Mouse (Mus musculus): ENCODE data around the gene Gm49380. TPM values are rescaled to one million over a fixed set of nuclear protein-coding genes. Genes with fewer than 3 reads are reported as not detected.

Gm49380 gene
- polyA plus RNA-seq, 1 experiment from 2014 or later, result not detected

GRCm38 (mm10) chr9:44141951-44142350 lies 28.7 kb upstream of the Gm49380 start:
- Histone ChIP-seq H3K4me2 (ENCODE audit: low read length) (no peak overlapping the region), H3K27ac (no peak overlapping the region), H3K4me1 (replicated peaks; ENCODE audit: insufficient read depth, low read length) (no peaks in the 10 kb centered on the region), H3K9ac (ENCODE audit: low read depth, low read length) (no peak overlapping the region), H3K36me3 (ENCODE audit: insufficient read depth, low read length) (0 out of 2 replicates have a peak, but pooled peaks cover 29% of the 10 kb centered on the region), H3K9me3 (replicated peaks; ENCODE audit: low read length) (no peaks in the 10 kb centered on the region), H3K4me3 (replicated peaks; ENCODE audit: low read depth, low read length) (no peak overlapping the region), H3K27me3 (ENCODE audit: insufficient read depth, low read length) (no peaks in the 10 kb centered on the region)
- ATAC-seq (replicated peaks; ENCODE audit: low FRiP score, low read depth), result no peak
- TF ChIP-seq CTCF (IDR thresholded peaks at IDR 0.05; ENCODE audit: low read depth), result no peak
- no peak for DNase-seq (ENCODE audit: low spot score)
- 63% methylated on average over 5 of the region's 5 CpGs for WGBS

- 0 out of 2 replicates have a peak, but pooled peaks cover 26% of the 10 kb centered on the region for H3K36me3 ChIP-seq (ENCODE audit: insufficient read depth, low read length)
- H3K4me2 ChIP-seq (ENCODE audit: low read length), result no peak overlapping the region
- H3K9ac ChIP-seq (ENCODE audit: low read depth, low read length), result no peak overlapping the region
- H3K4me3 ChIP-seq (replicated peaks; ENCODE audit: low read depth, low read length), result no peak overlapping the region
- no peaks in the 10 kb centered on the region for H3K27me3 ChIP-seq (ENCODE audit: insufficient read depth, low read length)
- H3K27ac ChIP-seq, result no peak overlapping the region
- 56% methylated on average over 4 of the region's 4 CpGs for WGBS
- DNase-seq (ENCODE audit: low spot score) (no peak), ATAC-seq (replicated peaks; ENCODE audit: low FRiP score, low read depth) (no peak)
- H3K9me3 ChIP-seq (replicated peaks; ENCODE audit: low read length), result no peaks in the 10 kb centered on the region
- no peak for TF ChIP-seq CTCF (IDR thresholded peaks at IDR 0.05; ENCODE audit: low read depth)
- peaks cover 15% of the 10 kb centered on the region for H3K4me1 ChIP-seq (replicated peaks; ENCODE audit: insufficient read depth, low read length)
Observed at GRCm38 (mm10) chr9:44137846-44138245, 24.5 kb upstream of the Gm49380 start.

GRCm38 (mm10) chr9:44135731-44136411 lies 22.6 kb upstream of the Gm49380 start:
- H3K27me3 ChIP-seq (ENCODE audit: insufficient read depth, low read length), result no peaks in the 10 kb centered on the region
- H3K4me3 ChIP-seq (replicated peaks; ENCODE audit: low read depth, low read length), result peak overlapping the region; percentile 54
- H3K4me2 ChIP-seq (ENCODE audit: low read length), result peak overlapping the region; percentile 81
- H3K4me1 ChIP-seq (replicated peaks; ENCODE audit: insufficient read depth, low read length), result peaks cover 21% of the 10 kb centered on the region
- no peaks in the 10 kb centered on the region for H3K9me3 ChIP-seq (replicated peaks; ENCODE audit: low read length)
- H3K36me3 ChIP-seq (ENCODE audit: insufficient read depth, low read length), result 0 out of 2 replicates have a peak, but pooled peaks cover 15% of the 10 kb centered on the region
- peak; percentile 16; the same call in 1 of the 2 replicates for ATAC-seq (replicated peaks; ENCODE audit: low FRiP score, low read depth)
- no peak for TF ChIP-seq CTCF (IDR thresholded peaks at IDR 0.05; ENCODE audit: low read depth)
- peak; percentile 34 for DNase-seq (ENCODE audit: low spot score)
- WGBS, result 30% methylated on average over 7 of the region's 7 CpGs
- peak overlapping the region; percentile 88; the same call in 1 of the 2 replicates for H3K27ac ChIP-seq
- H3K9ac ChIP-seq (ENCODE audit: low read depth, low read length), result peak overlapping the region; percentile 69

GRCm38 (mm10) chr9:44134851-44135730 lies 21.8 kb upstream of the Gm49380 start:
- TF ChIP-seq CTCF (IDR thresholded peaks at IDR 0.05; ENCODE audit: low read depth), result no peak
- Histone ChIP-seq H3K9ac (ENCODE audit: low read depth, low read length) (peak overlapping the region; percentile 69), H3K27me3 (ENCODE audit: insufficient read depth, low read length) (no peaks in the 10 kb centered on the region), H3K9me3 (replicated peaks; ENCODE audit: low read length) (no peaks in the 10 kb centered on the region), H3K4me1 (replicated peaks; ENCODE audit: insufficient read depth, low read length) (peaks cover 29% of the 10 kb centered on the region), H3K4me3 (replicated peaks; ENCODE audit: low read depth, low read length) (peak overlapping the region; percentile 54), H3K4me2 (ENCODE audit: low read length) (peak overlapping the region; percentile 81), H3K36me3 (ENCODE audit: insufficient read depth, low read length) (0 out of 2 replicates have a peak, but pooled peaks cover 11% of the 10 kb centered on the region), H3K27ac (peak overlapping the region; percentile 88)
- DNase-seq (ENCODE audit: low spot score) (peak; percentile 62), ATAC-seq (replicated peaks; ENCODE audit: low FRiP score, low read depth) (no peak)
- WGBS, result 1% methylated on average over 45 of the region's 49 CpGs

- peak within 1 kb of the TSS; percentile 69 for H3K9ac ChIP-seq (ENCODE audit: low read depth, low read length)
- H3K36me3 ChIP-seq (ENCODE audit: insufficient read depth, low read length), result 0 out of 2 replicates have a peak, but pooled peaks cover 3% of the 10 kb centered on the region
- peaks cover 35% of the 10 kb centered on the region for H3K4me1 ChIP-seq (replicated peaks; ENCODE audit: insufficient read depth, low read length)
- peak within 1 kb of the TSS; percentile 88 for H3K27ac ChIP-seq
- under 1% methylated on average over 47 of the region's 55 CpGs for WGBS
- DNase-seq (ENCODE audit: low spot score) (peak; percentile 81), ATAC-seq (replicated peaks; ENCODE audit: low FRiP score, low read depth) (peak; percentile 15; the same call in 1 of the 2 replicates)
- H3K27me3 ChIP-seq (ENCODE audit: insufficient read depth, low read length), result no peaks in the 10 kb centered on the region
- no peaks in the 10 kb centered on the region for H3K9me3 ChIP-seq (replicated peaks; ENCODE audit: low read length)
- TF ChIP-seq CTCF (IDR thresholded peaks at IDR 0.05; ENCODE audit: low read depth), result peak; percentile 24; the same call in 1 of the 2 replicates
- peak within 1 kb of the TSS; percentile 54 for H3K4me3 ChIP-seq (replicated peaks; ENCODE audit: low read depth, low read length)
- peak within 1 kb of the TSS; percentile 81 for H3K4me2 ChIP-seq (ENCODE audit: low read length)
Observed at GRCm38 (mm10) chr9:44134101-44134850, 21.0 kb upstream of the Gm49380 start, which contains the start of gene Mcam. TSS of gene Mcam (plus strand) at chr9:44134469.
